Mouse (Mus musculus) left cerebral cortex, postnatal 4 days (tissue): ENCODE measurements at regions not wholly inside any gene's neighbourhood (a gene's known extent, or its start where the extent isn't known, plus 50 kb on each side); places are given as distances from the start of the nearest gene placed in this dataset.
"Not testable (repeated sequence)": the region's sequence is repeated elsewhere in the genome, so short reads cannot be mapped to it uniquely, and the experiment has no call there.

ENCODE experiments used
- DNase-seq: peaks from one replicate; pipeline ENCODE4 v3.0.0-alpha.2; 2022
- intact Hi-C: fragments of 180-260 bp; cut with DNase I; formaldehyde crosslinking; loops from one replicate; pipeline ENCODE4 v1.15.1; 2025

GRCm38 (mm10) chr12:3188734-3189275 lies 121.0 kb downstream of the Rab10 start:
- intact Hi-C loops, DNase-seq: not testable (repeated sequence)

GRCm38 (mm10) chr12:3188137-3188536 lies 121.6 kb downstream of the Rab10 start:
- no peak for DNase-seq
- intact Hi-C loops, result no loop called here

- no peak for DNase-seq
- intact Hi-C loops, result no loop called here
Measured at GRCm38 (mm10) chr12:3173325-3173724, 136.4 kb downstream of the Rab10 start.

GRCm38 (mm10) chr12:3169705-3170287 lies 140.0 kb downstream of the Rab10 start:
- intact Hi-C loops, DNase-seq: not testable (repeated sequence)

GRCm38 (mm10) chr12:3161666-3162065 lies 148.1 kb downstream of the Rab10 start:
- DNase-seq, intact Hi-C loops: not testable (repeated sequence)

- DNase-seq, intact Hi-C loops: not testable (repeated sequence)
Measured at GRCm38 (mm10) chr12:3158771-3159170, 151.0 kb downstream of the Rab10 start.

- DNase-seq, intact Hi-C loops: not testable (repeated sequence)
Measured at GRCm38 (mm10) chr12:3153705-3154104, 156.1 kb downstream of the Rab10 start.

GRCm38 (mm10) chr12:3132553-3132952 lies 177.2 kb downstream of the Rab10 start:
- intact Hi-C loops, DNase-seq: not testable (repeated sequence)

- intact Hi-C loops, result not testable (repeated sequence)
Measured at GRCm38 (mm10) chr12:3131149-3131751, 178.5 kb downstream of the Rab10 start.

GRCm38 (mm10) chr12:3127336-3127735 lies 182.4 kb downstream of the Rab10 start:
- DNase-seq, intact Hi-C loops: not testable (repeated sequence)

More at GRCm38 (mm10) chr12:3131149-3131751, 178.5 kb downstream of the Rab10 start:
- DNase-seq, result not testable (repeated sequence)

- no peak for DNase-seq
- intact Hi-C loops, result no loop called here
Measured at GRCm38 (mm10) chr12:3124036-3124435, 185.7 kb downstream of the Rab10 start.

- intact Hi-C loops, result not testable (repeated sequence)
- peak; percentile 0 for DNase-seq
Measured at GRCm38 (mm10) chr12:3110589-3110988, 199.2 kb downstream of the Rab10 start.

GRCm38 (mm10) chr12:3109671-3110070 lies 200.1 kb downstream of the Rab10 start:
- intact Hi-C loops, DNase-seq: not testable (repeated sequence)

- DNase-seq, intact Hi-C loops: not testable (repeated sequence)
Measured at GRCm38 (mm10) chr12:3101963-3102362, 207.8 kb downstream of the Rab10 start.

- intact Hi-C loops, result loop anchor here (10.0 kb wide), 1 partner anchor 257 kb away; no protein-coding TSS in a partner anchor
- DNase-seq, result peak; percentile 11
Measured at GRCm38 (mm10) chr12:3098175-3098574, 211.6 kb downstream of the Rab10 start.

GRCm38 (mm10) chr12:3094509-3094908 lies 215.3 kb downstream of the Rab10 start:
- no peak for DNase-seq
- intact Hi-C loops, result loop anchor here (10.0 kb wide), 1 partner anchor 260 kb away; no protein-coding TSS in a partner anchor

GRCm38 (mm10) chr12:3092974-3093373 lies 216.8 kb downstream of the Rab10 start:
- not testable (repeated sequence) for DNase-seq

GRCm38 (mm10) chr12:3049546-3049945 lies 260.2 kb downstream of the Rab10 start:
- intact Hi-C loops, result not testable (repeated sequence)

More at GRCm38 (mm10) chr12:3092974-3093373, 216.8 kb downstream of the Rab10 start:
- intact Hi-C loops, result loop anchor here (10.0 kb wide), 1 partner anchor 262 kb away; no protein-coding TSS in a partner anchor

GRCm38 (mm10) chr12:3018446-3018845 lies 291.3 kb downstream of the Rab10 start:
- DNase-seq, intact Hi-C loops: not testable (repeated sequence)

More at GRCm38 (mm10) chr12:3049546-3049945, 260.2 kb downstream of the Rab10 start:
- not testable (repeated sequence) for DNase-seq

- intact Hi-C loops, DNase-seq: not testable (repeated sequence)
Measured at GRCm38 (mm10) chr12:3016777-3017176, 293.0 kb downstream of the Rab10 start.
